Mouse (Mus musculus) erythroblast, embryonic 14.5 days (primary cell): ENCODE results near the gene Ttc9b.

Experiments used
- GATA1 ChIP-seq: IDR thresholded peaks from 2 replicates; pipeline ENCODE4 v1.6.1; 2012; ENCODE audit warnings: low read length, inconsistent platforms, mixed read lengths
- TAL1 ChIP-seq: IDR thresholded peaks from 3 replicates; pipeline ENCODE4 v1.6.1; 2012; ENCODE audit warnings: low read length, inconsistent platforms, mixed read lengths

DNA sequence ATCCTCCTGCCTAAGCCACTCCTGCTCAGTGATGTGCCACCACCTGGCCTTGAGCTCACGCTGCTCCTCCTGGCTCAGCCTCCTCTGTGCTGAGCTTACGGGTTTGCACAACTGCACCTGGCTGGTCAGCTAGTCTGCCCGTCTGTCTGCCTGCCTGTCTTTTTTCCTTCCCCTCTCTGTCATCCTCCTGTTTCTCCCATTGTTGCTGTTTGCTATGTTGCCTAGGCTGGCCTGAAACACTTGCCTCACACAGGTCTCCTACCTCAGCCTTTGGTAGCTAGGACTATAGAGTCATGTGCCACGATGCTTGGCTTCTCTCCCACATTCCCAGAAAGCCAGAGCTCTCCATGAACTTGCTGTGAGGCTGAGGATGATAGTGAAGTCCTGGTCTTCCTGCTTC is 40.8 kb upstream of the Ttc9b start:
- TF ChIP-seq TAL1 (no peak), GATA1 (no peak)
